Mouse (Mus musculus) gonadal fat pad, adult 2 months (tissue): ENCODE data around the gene Slc23a3. TPM values are rescaled to one million over a fixed set of nuclear protein-coding genes. Genes with fewer than 3 reads are reported as not detected.

Experiments
- DNase-seq: peaks from one replicate; pipeline ENCODE4 v3.0.0-alpha.2; 2012; ENCODE audit warnings: low read depth
- polyA plus RNA-seq: library from polyadenylated mRNA; depleted of rRNA; stranded (reverse); fragments of >200 nt; gene quantifications from 2 replicates; pipeline ENCODE4 v1.2.3, GENCODE M21; 2012; rRNA removed

Gene Slc23a3
- polyA plus RNA-seq, result 0.34 and 0.42 TPM in 2 replicates

- no peak for DNase-seq
Observed at GRCm38 (mm10) chr1:75133421-75134207, at the start of gene Slc23a3. Slc23a3 (minus strand) TSS chr1:75133890.

- DNase-seq, result no peak
Observed at GRCm38 (mm10) chr1:75182160-75182559, 48.5 kb upstream of the Slc23a3 start.

GRCm38 (mm10) chr1:75181377-75181870 is 47.7 kb upstream of the Slc23a3 start:
- no peak for DNase-seq

- DNase-seq, result no peak
Observed at GRCm38 (mm10) chr1:75180741-75181140, 47.1 kb upstream of the Slc23a3 start.

- peak; percentile 38 for DNase-seq
Observed at GRCm38 (mm10) chr1:75180105-75180590, 46.5 kb upstream of the Slc23a3 start, which contains the start of gene Abcb6. Abcb6 (minus strand) TSS chr1:75180392.

GRCm38 (mm10) chr1:75179334-75180104 is 45.8 kb upstream of the Slc23a3 start:
- DNase-seq, result no peak

GRCm38 (mm10) chr1:75168472-75169464 is 35.1 kb upstream of the Slc23a3 start, which contains the start of gene Zfand2b:
Zfand2b (plus strand) TSS chr1:75168646.
- DNase-seq, result peak; percentile 77

GRCm38 (mm10) chr1:75168093-75168471 is 34.4 kb upstream of the Slc23a3 start:
- DNase-seq, result no peak

- DNase-seq, result no peak
Observed at GRCm38 (mm10) chr1:75160256-75160617, 26.5 kb upstream of the Slc23a3 start.

GRCm38 (mm10) chr1:75159540-75160255 is 26.0 kb upstream of the Slc23a3 start:
- no peak for DNase-seq

- no peak for DNase-seq
Observed at GRCm38 (mm10) chr1:75158990-75159389, 25.3 kb upstream of the Slc23a3 start.

GRCm38 (mm10) chr1:75155837-75156236 is 22.1 kb upstream of the Slc23a3 start:
- DNase-seq, result no peak

GRCm38 (mm10) chr1:75148727-75149126 is 15.0 kb upstream of the Slc23a3 start:
- DNase-seq, result no peak

- no peak for DNase-seq
Observed at GRCm38 (mm10) chr1:75147411-75148135, 13.9 kb upstream of the Slc23a3 start.

GRCm38 (mm10) chr1:75145589-75145988 is 11.9 kb upstream of the Slc23a3 start:
- DNase-seq, result no peak

GRCm38 (mm10) chr1:75142301-75143261 is 8.9 kb upstream of the Slc23a3 start, which contains the start of the genes Cnppd1 and Retreg2:
Cnppd1 (minus strand) TSS chr1:75142711.
Retreg2 (plus strand) TSS chr1:75142778.
- no peak for DNase-seq

GRCm38 (mm10) chr1:75141486-75142190 is 7.9 kb upstream of the Slc23a3 start:
- no peak for DNase-seq
